Mouse (Mus musculus): ENCODE data around the gene Bmp5. TPM values are rescaled to one million over a fixed set of nuclear protein-coding genes. Genes with fewer than 3 reads are reported as not detected.

Bmp5 gene
- polyA plus RNA-seq (2016; fragmentation: Nextera tagmentation; extraction: Ambion mirVana), result 3.5 and 4.0 TPM in 2 replicates

DNA sequence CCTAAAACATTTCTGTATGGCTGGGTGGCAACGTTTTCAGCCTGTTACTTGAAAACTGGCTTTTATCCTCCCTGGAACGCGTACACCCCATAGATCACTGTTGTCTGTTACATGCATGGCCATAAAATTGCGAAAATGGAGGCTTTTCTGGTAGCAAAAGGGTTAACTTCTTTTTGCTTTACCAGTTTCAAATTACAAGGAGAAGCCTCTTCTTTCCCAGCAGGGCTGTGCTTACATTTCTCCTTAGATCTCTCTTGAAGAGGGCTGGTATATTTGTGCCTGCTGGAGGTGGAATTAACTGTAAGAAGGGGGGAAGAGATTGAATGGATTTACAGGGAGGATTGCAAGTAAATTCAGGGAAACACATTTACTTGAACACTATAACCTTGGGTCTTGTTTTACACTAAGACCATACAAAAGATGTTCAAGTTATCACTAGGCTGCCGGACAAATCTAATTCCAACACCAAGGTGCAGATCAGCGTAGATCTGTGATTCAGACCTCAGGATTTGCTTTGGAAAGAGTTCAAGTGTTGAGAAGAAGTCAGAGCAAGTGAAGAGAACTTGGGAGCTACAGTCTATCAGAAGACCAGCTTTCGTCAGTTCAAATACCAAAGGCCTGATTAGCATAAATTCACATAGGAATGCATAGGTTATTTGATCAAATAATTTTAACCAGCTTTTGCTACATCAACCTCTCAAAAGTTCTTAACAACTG lies at the start of gene Bmp5:
Gene Bmp5 (plus strand): TSS at position 236 of the 717 bp plus-strand sequence.
- no peaks in the 10 kb centered on the region for H3K36me3 ChIP-seq
- H3K4me3 ChIP-seq, result peak within 1 kb of the TSS; percentile 13; the same call in 1 of the 2 replicates
- H3K27me3 ChIP-seq, result no peaks in the 10 kb centered on the region
- ATAC-seq (ENCODE audit: low FRiP score, low read depth), result no peak
- H3K4me1 ChIP-seq, result peaks cover 6% of the 10 kb centered on the region; the same call in 1 of the 2 replicates
- peak within 1 kb of the TSS; percentile 23 for H3K4me2 ChIP-seq (replicated peaks)
- H3K27ac ChIP-seq (replicated peaks), result no peak within 1 kb of the TSS
- WGBS, result 16% methylated on average over 7 of the region's 7 CpGs
- H3K9me3 ChIP-seq, result no peaks in the 10 kb centered on the region
- no peak within 1 kb of the TSS for H3K9ac ChIP-seq (replicated peaks)

DNA sequence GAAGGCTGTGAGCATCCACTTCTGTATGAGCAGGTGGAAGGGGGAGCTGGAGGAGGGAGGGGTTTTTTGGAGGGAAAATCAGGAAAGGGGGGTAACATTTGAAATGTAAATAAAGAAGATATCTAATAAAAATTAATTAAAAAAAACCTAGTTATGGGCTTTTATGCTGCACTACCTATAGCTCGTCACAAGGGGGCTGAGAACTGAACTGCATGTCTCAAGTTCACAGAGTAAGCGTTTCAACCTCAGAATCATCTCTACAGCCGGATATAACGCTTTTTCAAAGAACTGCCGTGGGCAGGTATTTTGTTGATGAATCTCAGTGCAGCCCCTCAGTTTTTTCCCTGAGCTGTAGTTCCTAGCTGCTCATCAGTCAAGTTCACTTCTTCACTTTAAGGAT lies 15.1 kb upstream of the Bmp5 start:
- Histone ChIP-seq H3K36me3 (no peaks in the 10 kb centered on the region), H3K9ac (replicated peaks) (no peak overlapping the region), H3K4me2 (replicated peaks) (no peak overlapping the region), H3K27ac (replicated peaks) (no peak overlapping the region), H3K4me3 (no peak overlapping the region), H3K4me1 (no peaks in the 10 kb centered on the region), H3K9me3 (no peaks in the 10 kb centered on the region), H3K27me3 (no peaks in the 10 kb centered on the region)
- ATAC-seq (ENCODE audit: low FRiP score, low read depth), result no peak
- 41% methylated on average over 5 of the region's 5 CpGs for WGBS

DNA sequence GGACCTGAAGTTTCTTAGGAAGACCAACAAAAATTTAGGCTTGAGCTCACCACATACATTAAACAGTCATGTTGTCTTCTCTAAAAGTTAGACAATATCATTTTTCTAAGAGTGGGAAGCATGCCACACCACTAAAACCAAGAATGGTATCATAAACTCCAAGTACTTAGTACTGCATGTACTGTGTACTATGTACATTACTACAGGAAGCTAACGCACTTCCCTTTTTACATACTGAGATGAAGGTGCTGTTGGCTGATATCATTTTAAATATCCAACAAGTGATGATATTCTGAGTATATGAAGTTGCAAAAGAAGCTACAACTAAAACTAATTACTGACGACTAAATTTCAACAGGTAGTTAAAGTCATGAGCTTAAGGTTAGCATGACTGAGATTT lies 13.6 kb upstream of the Bmp5 start:
- no peak overlapping the region for H3K27ac ChIP-seq (replicated peaks)
- no peaks in the 10 kb centered on the region for H3K4me1 ChIP-seq
- 92% methylated on average over 2 of the region's 2 CpGs for WGBS
- no peaks in the 10 kb centered on the region for H3K27me3 ChIP-seq
- no peaks in the 10 kb centered on the region for H3K36me3 ChIP-seq
- no peak overlapping the region for H3K4me2 ChIP-seq (replicated peaks)
- H3K9ac ChIP-seq (replicated peaks), result no peak overlapping the region
- no peak overlapping the region for H3K4me3 ChIP-seq
- no peak for ATAC-seq (ENCODE audit: low FRiP score, low read depth)
- H3K9me3 ChIP-seq, result no peaks in the 10 kb centered on the region

DNA sequence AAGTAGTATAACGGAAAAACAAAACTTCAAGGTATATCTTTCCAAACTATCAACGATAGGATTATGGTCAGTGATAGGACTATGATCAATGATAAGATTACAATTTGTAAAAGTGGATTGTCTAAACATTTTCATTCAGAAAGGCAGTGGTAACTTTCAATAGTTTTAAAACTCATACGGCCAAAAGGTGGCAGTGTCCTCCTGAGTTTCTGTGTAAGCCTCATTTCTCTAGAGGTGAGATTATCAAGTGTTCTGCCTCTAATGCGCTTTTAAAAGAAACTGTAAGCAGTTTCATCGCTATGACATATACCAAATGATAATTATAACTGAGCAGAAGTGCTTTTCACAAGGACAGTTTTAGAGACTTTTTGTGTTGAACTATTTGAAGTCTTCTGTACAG lies 12.7 kb upstream of the Bmp5 start:
- no peaks in the 10 kb centered on the region for H3K36me3 ChIP-seq
- WGBS, result 37% methylated on average over 5 of the region's 5 CpGs
- H3K9ac ChIP-seq (replicated peaks), result no peak overlapping the region
- no peak for ATAC-seq (ENCODE audit: low FRiP score, low read depth)
- no peak overlapping the region for H3K4me2 ChIP-seq (replicated peaks)
- no peak overlapping the region for H3K4me3 ChIP-seq
- no peaks in the 10 kb centered on the region for H3K9me3 ChIP-seq
- H3K4me1 ChIP-seq, result no peaks in the 10 kb centered on the region
- H3K27ac ChIP-seq (replicated peaks), result no peak overlapping the region
- no peaks in the 10 kb centered on the region for H3K27me3 ChIP-seq

DNA sequence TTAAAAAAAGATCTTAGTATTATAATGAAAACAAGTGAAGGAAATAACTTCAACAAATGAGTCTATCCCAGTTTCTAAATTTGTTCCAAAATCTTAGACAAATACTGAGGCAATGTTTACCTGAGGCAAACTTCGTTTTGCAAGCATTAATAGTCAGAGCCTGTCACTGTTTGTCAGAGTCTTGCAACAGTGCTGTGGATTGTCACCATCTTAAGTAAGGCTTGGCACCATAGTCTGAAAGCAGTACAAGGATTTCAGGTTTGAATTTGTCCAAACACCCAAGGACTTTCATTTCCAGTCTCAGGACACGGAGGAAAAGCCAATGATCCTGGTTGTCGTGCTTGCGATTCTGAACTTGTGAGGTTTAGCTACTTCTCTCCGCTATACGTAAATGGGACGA lies 10.4 kb upstream of the Bmp5 start:
- no peaks in the 10 kb centered on the region for H3K9me3 ChIP-seq
- H3K4me1 ChIP-seq, result no peaks in the 10 kb centered on the region
- H3K27me3 ChIP-seq, result no peaks in the 10 kb centered on the region
- H3K9ac ChIP-seq (replicated peaks), result no peak overlapping the region
- no peaks in the 10 kb centered on the region for H3K36me3 ChIP-seq
- 91% methylated on average over 7 of the region's 7 CpGs for WGBS
- no peak for ATAC-seq (ENCODE audit: low FRiP score, low read depth)
- H3K4me3 ChIP-seq, result no peak overlapping the region
- no peak overlapping the region for H3K4me2 ChIP-seq (replicated peaks)
- H3K27ac ChIP-seq (replicated peaks), result no peak overlapping the region

DNA sequence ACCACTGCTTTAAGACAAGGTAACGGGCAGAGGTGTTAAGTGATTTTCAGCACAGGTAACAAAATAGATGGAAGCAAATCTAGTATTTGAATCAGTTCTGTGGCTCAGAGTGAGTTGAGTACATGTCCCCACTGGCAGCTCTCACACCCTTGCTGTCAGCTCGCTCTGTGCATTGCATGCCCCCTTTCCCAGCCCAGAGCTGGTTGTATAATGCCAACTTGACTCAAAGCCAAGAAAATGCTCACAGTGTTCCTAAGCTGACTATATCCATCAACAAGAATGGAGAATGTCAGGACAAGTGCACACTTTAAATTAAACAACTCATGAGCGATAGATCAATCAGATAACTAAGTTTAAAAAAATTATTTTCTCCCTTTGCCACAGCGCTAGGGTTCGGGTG lies 8.6 kb upstream of the Bmp5 start:
- Histone ChIP-seq H3K27me3 (no peaks in the 10 kb centered on the region), H3K9ac (replicated peaks) (no peak overlapping the region), H3K36me3 (no peaks in the 10 kb centered on the region), H3K9me3 (no peaks in the 10 kb centered on the region), H3K27ac (replicated peaks) (no peak overlapping the region), H3K4me1 (no peaks in the 10 kb centered on the region), H3K4me3 (no peak overlapping the region), H3K4me2 (replicated peaks) (no peak overlapping the region)
- ATAC-seq (ENCODE audit: low FRiP score, low read depth), result no peak
- WGBS, result 86% methylated on average over 5 of the region's 5 CpGs

DNA sequence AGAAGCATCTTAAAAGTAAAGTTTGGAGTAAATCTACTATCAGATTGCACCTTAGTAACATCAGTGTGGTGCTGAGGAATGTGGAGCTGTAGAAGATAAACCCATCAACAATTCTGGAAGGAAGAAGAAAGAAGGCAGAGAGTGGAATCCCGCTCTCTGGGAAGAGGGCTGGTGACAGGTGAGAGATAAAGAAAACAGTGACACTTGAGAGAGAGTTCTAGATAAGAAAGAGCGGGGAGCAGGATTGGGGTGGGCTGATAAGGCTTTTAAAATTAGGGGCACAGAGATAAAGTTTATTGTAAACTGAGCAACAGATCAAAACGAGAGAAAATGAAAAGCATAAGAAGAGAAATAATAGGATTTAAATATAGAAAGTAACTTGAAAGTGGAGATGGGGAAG lies 6.1 kb upstream of the Bmp5 start:
- Histone ChIP-seq H3K4me3 (no peak overlapping the region), H3K27ac (replicated peaks) (no peak overlapping the region), H3K27me3 (no peaks in the 10 kb centered on the region), H3K4me2 (replicated peaks) (no peak overlapping the region), H3K9ac (replicated peaks) (no peak overlapping the region), H3K36me3 (no peaks in the 10 kb centered on the region), H3K9me3 (no peaks in the 10 kb centered on the region), H3K4me1 (no peaks in the 10 kb centered on the region)
- no peak for ATAC-seq (ENCODE audit: low FRiP score, low read depth)
- WGBS, result 79% methylated on average over 3 of the region's 3 CpGs

DNA sequence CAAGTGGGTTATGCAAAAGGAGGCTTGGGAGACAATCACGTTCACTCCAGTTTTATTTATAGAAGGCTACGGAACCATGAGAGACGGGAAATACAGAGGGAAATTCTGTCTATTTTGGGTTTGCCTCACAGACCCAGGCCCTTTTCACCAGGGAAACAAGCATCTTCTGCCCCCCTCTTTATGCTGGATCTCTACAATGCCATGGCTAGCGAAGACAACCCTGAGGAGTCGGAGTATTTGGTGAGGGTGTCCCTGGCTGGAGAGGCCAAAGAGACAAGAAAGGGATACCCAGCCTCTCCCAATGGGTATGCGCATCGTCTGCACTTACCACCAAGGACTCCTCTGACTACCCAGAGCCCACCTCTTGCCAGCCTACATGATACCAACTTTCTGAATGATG lies 989 bp downstream of the Bmp5 start:
- no peak for ATAC-seq (ENCODE audit: low FRiP score, low read depth)
- Histone ChIP-seq H3K4me1 (peaks cover 8% of the 10 kb centered on the region; the same call in 1 of the 2 replicates), H3K27me3 (no peaks in the 10 kb centered on the region), H3K4me2 (replicated peaks) (peak overlapping the region; percentile 23), H3K9me3 (no peaks in the 10 kb centered on the region), H3K9ac (replicated peaks) (no peak overlapping the region), H3K27ac (replicated peaks) (no peak overlapping the region), H3K4me3 (peak overlapping the region; percentile 6; the same call in 1 of the 2 replicates), H3K36me3 (no peaks in the 10 kb centered on the region)
- WGBS, result 32% methylated on average over 7 of the region's 7 CpGs

DNA sequence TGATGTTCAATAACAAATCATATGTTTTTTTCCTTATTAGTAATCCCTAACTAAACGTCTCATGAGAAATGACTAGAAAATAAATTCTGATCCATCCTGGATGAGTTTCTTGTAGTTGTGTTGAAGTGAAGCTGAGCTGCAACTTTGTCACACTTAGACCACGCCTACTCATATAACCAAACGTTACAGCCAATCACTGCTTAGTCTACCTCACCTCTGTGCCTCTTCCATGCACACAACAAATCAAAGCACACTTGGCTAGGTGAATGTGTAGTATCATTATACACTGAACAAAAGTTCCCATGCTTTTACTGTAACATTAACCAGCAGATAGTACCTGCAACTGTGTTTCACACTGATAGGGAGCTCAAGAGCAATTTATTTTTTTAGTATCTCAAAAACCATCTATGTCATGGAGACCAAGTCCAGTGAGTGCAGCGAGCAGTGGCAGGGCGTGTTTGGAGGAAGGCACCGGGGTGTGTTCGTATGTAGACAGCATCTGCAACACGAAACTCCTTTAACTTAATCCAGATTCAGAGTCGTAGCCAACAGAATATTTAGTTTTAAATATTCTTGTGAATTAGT lies 3.7 kb downstream of the Bmp5 start:
- Histone ChIP-seq H3K36me3 (no peaks in the 10 kb centered on the region), H3K27ac (replicated peaks) (no peak overlapping the region), H3K27me3 (no peaks in the 10 kb centered on the region), H3K4me3 (no peak overlapping the region), H3K4me1 (peaks cover 14% of the 10 kb centered on the region; the same call in 1 of the 2 replicates), H3K4me2 (replicated peaks) (no peak overlapping the region), H3K9ac (replicated peaks) (no peak overlapping the region), H3K9me3 (no peaks in the 10 kb centered on the region)
- 63% methylated on average over 9 of the region's 9 CpGs for WGBS
- no peak for ATAC-seq (ENCODE audit: low FRiP score, low read depth)

DNA sequence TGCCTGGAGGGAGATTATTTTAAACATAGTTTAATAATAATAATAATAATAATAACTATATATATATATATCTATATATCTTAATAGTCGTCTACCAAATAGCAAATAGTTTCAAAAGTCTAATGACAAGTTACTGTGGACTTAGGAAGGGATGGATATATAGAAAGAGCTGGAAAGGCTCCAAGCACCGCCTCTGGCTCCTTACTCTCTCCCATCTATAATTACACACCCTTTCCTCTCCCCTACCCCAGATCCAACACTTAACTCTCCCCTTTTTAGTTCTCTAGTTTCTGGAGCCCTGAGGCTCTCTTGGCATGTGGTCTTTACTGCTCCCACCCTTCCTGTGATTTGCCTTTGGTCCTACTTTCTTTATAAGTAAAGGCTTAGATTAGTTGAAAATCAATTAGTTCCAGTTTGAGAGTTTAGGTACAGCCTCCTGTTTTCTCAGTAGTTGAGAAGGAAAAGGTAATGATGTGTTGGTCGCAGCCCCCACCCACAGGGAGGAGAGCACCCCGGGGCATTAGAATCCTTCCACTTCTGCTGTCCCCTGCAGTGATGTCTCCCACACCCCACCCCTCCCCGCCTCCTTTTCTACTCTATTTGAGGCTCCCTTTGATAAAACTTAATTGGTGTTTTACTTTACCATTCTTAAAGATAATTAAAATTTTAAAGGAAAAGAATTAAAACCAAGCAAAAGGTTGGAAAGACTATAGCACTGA lies 5.6 kb downstream of the Bmp5 start:
- H3K4me2 ChIP-seq (replicated peaks), result no peak overlapping the region

DNA sequence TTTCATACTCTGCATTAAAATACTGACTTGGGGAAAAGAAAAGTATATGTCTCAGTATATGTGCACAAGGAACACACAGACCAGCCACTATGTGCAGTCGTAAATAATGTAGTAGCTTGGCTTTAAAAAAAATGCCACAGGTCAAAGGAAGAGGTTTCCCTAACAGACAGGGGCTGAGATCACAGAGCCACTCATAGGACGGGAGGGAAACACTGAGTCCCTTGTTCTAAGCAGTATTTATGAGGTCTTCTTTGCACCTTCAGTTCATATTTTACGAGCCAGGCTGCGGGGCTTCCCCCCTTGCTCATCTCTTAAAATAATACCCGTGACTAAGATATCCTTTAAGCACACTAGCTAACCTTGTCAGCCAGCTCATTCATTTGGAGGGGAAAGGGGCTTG lies 6.4 kb downstream of the Bmp5 start:
- H3K4me2 ChIP-seq (replicated peaks), result no peak overlapping the region
- 28% methylated on average over 5 of the region's 5 CpGs for WGBS

More for the DNA sequence above, 5.6 kb downstream of the Bmp5 start:
- Histone ChIP-seq H3K36me3 (no peaks in the 10 kb centered on the region), H3K4me3 (no peak overlapping the region), H3K27ac (replicated peaks) (no peak overlapping the region), H3K4me1 (0 out of 2 replicates have a peak, but pooled peaks cover 8% of the 10 kb centered on the region), H3K27me3 (no peaks in the 10 kb centered on the region), H3K9ac (replicated peaks) (no peak overlapping the region), H3K9me3 (no peaks in the 10 kb centered on the region)
- 19% methylated on average over 5 of the region's 5 CpGs for WGBS
- no peak for ATAC-seq (ENCODE audit: low FRiP score, low read depth)

DNA sequence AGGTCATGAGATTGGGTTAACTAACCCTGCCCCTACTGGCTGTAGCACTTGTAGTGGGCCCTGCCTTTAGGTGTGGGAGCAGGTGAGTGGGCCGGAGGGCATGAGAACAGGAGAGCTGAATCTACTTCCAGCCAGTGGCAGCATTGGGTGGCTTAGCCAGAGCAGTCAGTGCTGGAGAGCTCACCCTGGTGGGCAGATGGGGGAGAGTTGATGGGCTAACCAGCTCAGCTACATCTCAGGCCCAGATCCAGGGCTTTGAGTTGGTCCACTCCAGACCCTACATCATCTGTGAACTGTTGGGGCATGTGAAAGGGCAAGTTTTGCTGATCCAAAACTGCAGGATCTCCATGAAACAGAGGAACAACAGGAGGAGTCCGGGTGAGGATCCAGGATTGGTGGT lies 8.4 kb downstream of the Bmp5 start:
- Histone ChIP-seq H3K4me3 (no peak overlapping the region), H3K4me1 (0 out of 2 replicates have a peak, but pooled peaks cover 8% of the 10 kb centered on the region), H3K9me3 (no peaks in the 10 kb centered on the region), H3K36me3 (no peaks in the 10 kb centered on the region), H3K27me3 (no peaks in the 10 kb centered on the region), H3K27ac (replicated peaks) (no peak overlapping the region), H3K9ac (replicated peaks) (no peak overlapping the region), H3K4me2 (replicated peaks) (no peak overlapping the region)
- ATAC-seq (ENCODE audit: low FRiP score, low read depth), result no peak
- WGBS, result 83% methylated on average over 2 of the region's 2 CpGs

More for the DNA sequence above, 6.4 kb downstream of the Bmp5 start:
- ATAC-seq (ENCODE audit: low FRiP score, low read depth), result no peak
- Histone ChIP-seq H3K9ac (replicated peaks) (no peak overlapping the region), H3K4me1 (0 out of 2 replicates have a peak, but pooled peaks cover 8% of the 10 kb centered on the region), H3K9me3 (no peaks in the 10 kb centered on the region), H3K36me3 (no peaks in the 10 kb centered on the region), H3K27me3 (no peaks in the 10 kb centered on the region), H3K27ac (replicated peaks) (no peak overlapping the region), H3K4me3 (no peak overlapping the region)
